Mouse (Mus musculus) layer of hippocampus, adult 2 months (tissue): ENCODE measurements around the gene Cyp2j6. TPM values are rescaled to one million over a fixed set of nuclear protein-coding genes. Genes with fewer than 3 reads are reported as not detected.

Experiments used
- DNase-seq, 2 experiments: peaks; one replicate each; pipeline ENCODE4 v3.0.0; 2022; ENCODE audit warnings: low spot score in 2 of 2
- H3K27ac ChIP-seq: fragments of 200-600 bp; 2 replicates; pipeline ENCODE4 v1.8.1; 2022
- H3K4me3 ChIP-seq: fragments of 200-600 bp; 2 replicates; pipeline ENCODE4 v1.8.1; 2022; ENCODE audit warnings: mild to moderate bottlenecking
- CTCF ChIP-seq: fragments of 200-600 bp; conservative IDR thresholded peaks from 2 replicates; pipeline ENCODE4 v1.8.1; 2022; ENCODE audit warnings: antibody characterized with exemption, mild to moderate bottlenecking, moderate library complexity
- total RNA-seq, 2 experiments: library from RNA; stranded (reverse); gene quantifications; 2 replicates each; pipeline ENCODE4 v1.2.3; 2021

Gene Cyp2j6
- total RNA-seq, 2 experiments from 2014 or later: 14.1 to 14.3 TPM

- no peak for DNase-seq
- H3K27ac ChIP-seq: no peak overlapping the region
- peak; percentile 77 for TF ChIP-seq CTCF
- H3K4me3 ChIP-seq: no peak overlapping the region
Measured at GRCm38 (mm10) chr4:96525772-96526171, 27.7 kb downstream of the Cyp2j6 start.

- no peak for TF ChIP-seq CTCF
- no peak overlapping the region for H3K27ac ChIP-seq
- no peak for DNase-seq
- H3K4me3 ChIP-seq: no peak overlapping the region
Measured at GRCm38 (mm10) chr4:96522256-96522655, 31.2 kb downstream of the Cyp2j6 start.

GRCm38 (mm10) chr4:96510083-96510482, 43.4 kb downstream of the Cyp2j6 start:
- DNase-seq: no peak
- H3K4me3 ChIP-seq: no peak overlapping the region
- TF ChIP-seq CTCF: no peak
- no peak overlapping the region for H3K27ac ChIP-seq

GRCm38 (mm10) chr4:96507286-96507685, 46.2 kb downstream of the Cyp2j6 start, which contains the start of gene Cyp2j8:
TSS of gene Cyp2j8 (minus strand) at chr4:96507386.
- H3K27ac ChIP-seq: no peak within 1 kb of the TSS
- no peak for DNase-seq
- no peak within 1 kb of the TSS for H3K4me3 ChIP-seq
- TF ChIP-seq CTCF: no peak

Other genes with a start within 250 kb of the Cyp2j6 start
- gene Cyp2j11, start 205.0 kb downstream of the Cyp2j6 start, total RNA-seq: not detected
- gene Cyp2j8, start 46.3 kb downstream of the Cyp2j6 start, total RNA-seq: under 1 TPM in 1 of 2 experiments, not detected in 1; 0.32 TPM
- gene Cyp2j9, start 37.9 kb upstream of the Cyp2j6 start, total RNA-seq: 10 to 100 TPM; 33.3 to 34.5 TPM
- not detected for gene Cyp2j5, start 110.5 kb upstream of the Cyp2j6 start, total RNA-seq
- gene Gm12695, start 231.5 kb upstream of the Cyp2j6 start, total RNA-seq: not detected